Mouse (Mus musculus) adrenal gland, adult 10 weeks (tissue): Measurements from ENCODE around the gene Kifc1. TPM values are rescaled to one million over a fixed set of nuclear protein-coding genes. Genes with fewer than 3 reads are reported as not detected.

Source experiments
- polyA plus RNA-seq: library from polyadenylated mRNA; stranded (reverse); fragments of 350-450 nt; fragmentation: Illumina TruSeq; extraction: RNeasy Lipid Tissue Mini Kit (QIAGEN cat#74804); gene quantifications from one replicate; pipeline ENCODE4 v1.2.3, GENCODE M21; 2014; ENCODE audit warnings: low read depth, low replicate concordance

Kifc1 gene
- not detected for polyA plus RNA-seq

DNA sequence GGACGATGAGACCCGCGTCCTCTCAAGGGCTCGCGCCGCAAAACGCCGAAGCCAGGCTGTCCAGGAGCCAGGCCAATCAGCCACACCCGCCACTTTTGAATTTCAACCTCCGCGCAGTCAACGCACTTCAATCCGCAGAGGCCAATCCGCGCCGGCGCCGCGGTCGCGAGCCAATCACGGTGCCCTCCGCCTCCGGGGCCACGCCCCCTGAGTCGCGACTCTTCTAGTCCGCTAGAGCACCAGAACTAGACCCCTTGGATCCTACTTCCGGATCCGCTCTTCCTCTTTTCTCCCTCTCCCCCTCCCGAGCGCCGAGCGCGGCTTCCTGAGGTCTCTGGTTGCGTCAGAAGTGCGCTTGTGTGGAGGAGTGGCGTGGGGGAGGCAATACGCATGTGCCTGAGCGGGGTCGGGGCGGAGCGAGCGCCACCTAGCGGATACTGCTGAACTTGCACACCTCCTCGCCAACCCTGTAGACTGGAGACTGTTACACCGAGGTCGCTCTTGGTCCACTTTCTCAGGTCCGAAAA lies at the start of gene Kifc1:
Gene Kifc1, minus strand, starts transcription at position 129 of the 527 bp plus-strand sequence.

DNA sequence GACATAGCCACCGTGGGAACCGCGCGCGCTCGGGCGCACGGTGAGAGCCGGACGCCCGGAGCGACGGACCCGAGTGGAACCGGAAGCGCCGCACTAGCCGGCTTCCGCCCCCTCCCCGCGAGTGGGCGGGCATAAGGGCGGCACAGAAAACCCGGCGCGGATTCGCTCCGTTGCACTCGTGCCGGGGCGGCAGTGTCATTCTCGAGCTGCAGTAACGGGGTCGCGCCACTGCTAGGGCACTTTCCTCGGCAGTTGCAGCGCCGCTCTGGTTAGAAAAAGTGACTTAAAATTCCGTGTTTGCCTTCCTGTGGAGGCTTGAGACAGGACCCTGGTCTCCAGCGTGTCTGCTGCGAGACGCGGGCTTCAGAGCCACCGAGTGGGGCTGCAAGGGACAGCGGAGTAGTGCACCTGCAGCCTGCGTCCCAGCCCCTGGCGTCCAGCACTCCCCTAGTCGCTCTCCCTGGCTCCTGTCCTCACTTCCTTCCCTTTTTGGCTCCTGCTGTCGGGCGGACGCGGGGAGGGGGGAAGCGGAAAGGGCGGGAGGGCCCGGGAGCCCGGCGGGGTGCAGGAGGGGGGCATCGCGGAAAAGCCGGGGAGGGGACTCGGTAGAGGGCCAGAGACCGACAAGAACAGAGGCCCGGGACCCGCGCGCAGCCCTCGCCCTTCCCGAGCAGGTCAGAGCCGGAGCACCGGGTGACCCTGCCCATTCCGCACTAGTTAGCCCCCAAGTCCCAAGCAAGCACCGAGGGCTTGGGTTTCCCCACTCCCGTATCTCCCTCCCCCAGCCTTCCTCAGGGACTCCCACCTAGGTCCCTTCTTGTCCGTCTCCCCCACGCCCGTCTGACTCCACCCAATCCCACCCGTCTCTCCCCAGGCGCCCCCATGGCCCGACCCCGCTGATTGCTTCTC lies 39.2 kb upstream of the Kifc1 start, which contains the start of gene Rgl2:
Gene Rgl2, plus strand, starts transcription at position 173 of the 909 bp plus-strand sequence.

DNA sequence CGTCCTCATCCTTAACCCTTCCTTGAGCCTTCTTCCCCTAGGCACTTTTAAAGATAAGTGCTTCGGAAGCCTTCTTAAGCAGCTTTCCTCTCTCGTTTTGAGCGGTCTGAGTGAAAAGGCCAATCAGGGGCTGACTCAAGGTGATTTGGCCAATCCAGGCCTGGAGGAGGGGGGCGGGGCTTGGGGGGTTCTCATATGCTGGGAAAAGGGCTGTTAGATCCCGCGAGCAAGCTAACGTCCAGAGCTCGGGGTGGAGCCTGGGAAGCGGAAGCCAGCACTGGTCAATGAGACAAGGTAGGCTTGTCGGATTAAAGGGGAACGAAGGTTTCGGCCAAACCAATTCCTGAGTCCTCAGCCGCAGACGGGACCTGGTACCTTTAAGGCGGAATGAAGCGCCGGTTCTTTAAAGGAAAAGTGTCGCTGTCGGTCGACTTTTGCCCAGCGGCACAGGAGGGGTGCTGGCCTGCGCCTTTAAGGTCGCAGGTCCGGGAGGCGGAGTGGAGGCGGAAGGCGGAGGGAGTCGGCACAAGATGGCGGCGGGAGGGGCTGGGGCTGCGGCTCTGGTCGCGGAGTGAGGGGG lies 25.3 kb upstream of the Kifc1 start, which contains the start of the genes Tapbp and Zbtb22:
Gene Tapbp, plus strand, starts transcription at position 229 of the 580 bp plus-strand sequence.
Gene Zbtb22, plus strand, starts transcription at position 234 of the 580 bp plus-strand sequence.

DNA sequence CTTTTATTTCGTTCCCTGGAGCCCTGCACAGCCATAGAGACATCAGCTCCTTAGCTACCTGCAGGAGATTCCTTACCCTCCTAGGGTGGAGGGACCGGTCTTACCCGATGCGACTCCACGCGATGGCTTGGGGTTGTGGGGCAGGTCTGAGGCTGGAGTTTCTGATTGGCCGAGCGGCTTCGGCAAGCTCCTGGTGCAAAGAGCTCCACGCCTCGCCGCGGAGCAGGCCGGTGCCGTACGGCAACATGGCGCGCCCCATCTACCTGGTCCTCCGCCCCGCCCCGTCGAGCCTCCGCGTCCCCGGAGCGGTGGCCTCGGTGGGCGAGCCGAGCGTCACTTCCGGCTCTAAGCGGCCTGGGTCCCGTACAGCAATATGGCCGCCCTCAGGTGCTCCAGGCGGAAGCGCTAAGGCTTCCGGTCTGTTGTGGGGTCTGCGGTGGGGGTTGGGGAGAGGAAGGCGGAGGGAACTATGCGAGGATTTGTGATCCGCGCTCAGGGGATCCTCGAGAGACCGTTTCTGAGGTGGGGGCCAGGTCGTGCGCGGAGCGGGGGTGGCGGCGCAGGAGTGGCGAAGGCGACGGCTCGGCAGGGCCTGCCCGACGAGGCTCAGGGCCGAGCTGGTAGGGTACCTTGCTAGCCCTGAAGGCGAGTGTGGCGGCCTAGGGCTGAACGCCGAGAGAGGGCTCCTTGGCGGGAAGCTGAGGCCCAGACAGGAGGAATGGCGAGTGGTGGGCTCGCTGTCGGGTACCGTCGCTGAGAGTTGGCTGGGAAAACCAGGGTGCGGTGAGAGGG lies 18.8 kb upstream of the Kifc1 start, which contains the start of gene Daxx:
Gene Daxx, plus strand, starts transcription at position 338 of the 792 bp plus-strand sequence.

DNA sequence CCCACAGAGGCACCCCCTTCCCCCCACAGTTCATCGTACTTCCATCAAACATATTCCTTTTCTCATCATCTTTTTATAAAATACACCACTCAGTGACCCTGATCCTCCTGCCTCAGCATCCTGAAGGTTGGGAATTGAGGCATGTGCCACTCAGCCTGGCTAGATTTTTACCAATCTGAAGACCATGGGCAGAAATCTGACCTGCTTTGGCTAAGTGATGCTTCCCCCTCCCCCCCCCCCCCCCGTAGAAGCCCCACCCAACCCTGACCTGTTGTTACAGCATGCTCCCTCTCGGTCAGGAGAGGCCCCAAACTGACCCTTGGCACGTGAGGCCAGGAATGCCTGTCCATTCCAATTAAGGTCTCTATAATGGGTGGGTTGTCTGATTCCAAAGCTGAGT lies 14.4 kb upstream of the Kifc1 start, which contains the start of gene Platr17:
Gene Platr17, plus strand, starts transcription at position 301 of the 400 bp plus-strand sequence.

DNA sequence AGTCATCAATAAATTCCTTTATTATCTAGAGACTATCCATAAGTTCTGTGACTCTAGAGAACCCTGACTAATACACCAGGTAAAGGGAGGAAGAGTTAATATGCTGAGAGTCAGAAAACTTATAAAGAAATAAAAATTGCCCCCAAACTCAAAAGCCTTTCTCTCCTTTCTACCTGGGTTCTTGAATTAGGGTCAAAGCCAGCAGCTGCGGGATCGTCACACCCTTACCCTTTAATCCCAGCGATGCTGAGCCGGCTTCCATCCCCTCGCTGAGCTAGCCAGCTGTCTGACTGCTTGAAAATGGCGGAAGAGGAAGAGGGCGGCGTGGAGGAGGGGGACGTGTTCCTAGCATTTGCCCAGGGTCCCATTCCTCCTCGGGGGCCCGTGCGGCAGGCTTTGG lies 16.9 kb downstream of the Kifc1 start, which contains the start of gene Gm7029:
Gene Gm7029, plus strand, starts transcription at position 301 of the 400 bp plus-strand sequence.

DNA sequence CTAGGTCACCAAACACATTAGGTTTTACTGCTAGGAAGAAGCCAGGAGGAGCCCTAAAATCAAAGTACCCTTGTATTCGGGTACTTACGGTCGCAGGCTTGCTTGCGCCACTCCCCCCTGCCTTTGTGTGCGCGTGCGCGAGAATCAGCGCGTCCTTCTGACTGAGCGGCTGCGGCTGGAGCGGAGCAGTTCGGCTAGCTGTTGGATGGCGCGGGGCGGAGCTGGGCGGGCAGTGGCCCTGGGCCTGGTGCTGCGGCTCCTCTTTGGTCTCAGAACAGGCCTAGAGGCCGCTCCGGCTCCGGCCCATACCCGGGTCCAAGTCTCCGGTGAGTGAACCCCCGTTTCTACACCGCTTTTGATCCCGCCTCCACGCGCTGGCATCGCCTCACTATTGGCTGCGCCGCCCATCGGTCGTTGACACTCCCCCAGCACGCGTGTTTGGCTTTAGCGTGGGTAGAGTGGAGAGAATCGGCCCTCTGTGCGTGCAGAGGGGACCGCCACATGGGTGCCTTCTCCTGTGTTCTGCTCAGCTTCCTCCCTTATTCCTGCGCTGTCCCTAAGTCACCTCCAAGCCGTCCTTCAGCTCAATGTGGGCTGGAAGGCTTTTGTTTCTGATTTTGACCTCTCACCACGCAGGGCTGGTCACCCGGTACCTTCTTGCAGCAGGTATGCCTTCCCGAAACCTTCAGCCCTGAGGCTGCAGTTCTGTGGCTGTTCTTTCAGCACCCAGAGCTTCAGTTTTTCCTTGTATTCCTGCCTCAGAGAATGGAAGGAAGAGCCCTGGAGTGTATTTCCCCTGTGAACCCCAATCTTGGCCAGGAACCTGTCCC lies 47.3 kb downstream of the Kifc1 start, which contains the start of gene Cd320:
Gene Cd320, plus strand, starts transcription at position 126 of the 830 bp plus-strand sequence.

Other genes starting within 250 kb of the Kifc1 start
- gene Hnrnpm, start 203.8 kb downstream of the Kifc1 start, polyA plus RNA-seq: 396 TPM
- 39.7 TPM for gene March2, start 172.0 kb downstream of the Kifc1 start, polyA plus RNA-seq
- gene Rab11b, start 130.1 kb downstream of the Kifc1 start, polyA plus RNA-seq: 40.2 TPM
- 4.9 TPM for gene Angptl4, start 108.8 kb downstream of the Kifc1 start, polyA plus RNA-seq
- 17.0 TPM for gene Kank3, start 80.1 kb downstream of the Kifc1 start, polyA plus RNA-seq
- 62.1 TPM for gene Rps28, start 66.1 kb downstream of the Kifc1 start, polyA plus RNA-seq
- gene Ndufa7, start 66.1 kb downstream of the Kifc1 start, polyA plus RNA-seq: 29.1 TPM
- 7.3 TPM for gene Cd320, start 47.6 kb downstream of the Kifc1 start, polyA plus RNA-seq
- not detected for gene Gm7029, start 16.8 kb downstream of the Kifc1 start, polyA plus RNA-seq
- gene Platr17, start 14.5 kb upstream of the Kifc1 start, polyA plus RNA-seq: not detected
- 9.9 TPM for gene Daxx, start 18.8 kb upstream of the Kifc1 start, polyA plus RNA-seq
- 43.1 TPM for gene Tapbp, start 25.2 kb upstream of the Kifc1 start, polyA plus RNA-seq
- gene Zbtb22, start 25.2 kb upstream of the Kifc1 start, polyA plus RNA-seq: 1.3 TPM
- 3.8 TPM for gene Rgl2, start 38.9 kb upstream of the Kifc1 start, polyA plus RNA-seq
- 14.8 TPM for gene Pfdn6, start 49.7 kb upstream of the Kifc1 start, polyA plus RNA-seq
- gene Wdr46, start 50.0 kb upstream of the Kifc1 start, polyA plus RNA-seq: 0.70 TPM
- 0.35 TPM for gene B3galt4, start 60.8 kb upstream of the Kifc1 start, polyA plus RNA-seq
- 6.1 TPM for gene Vps52, start 65.2 kb upstream of the Kifc1 start, polyA plus RNA-seq
- gene Rps18, start 65.3 kb upstream of the Kifc1 start, polyA plus RNA-seq: 17.8 TPM
- 201 TPM for gene H2-K1, start 109.7 kb upstream of the Kifc1 start, polyA plus RNA-seq
- gene Ring1, start 134.0 kb upstream of the Kifc1 start, polyA plus RNA-seq: 1.9 TPM
- 6.8 TPM for gene H2-Ke6, start 137.4 kb upstream of the Kifc1 start, polyA plus RNA-seq
- gene Slc39a7, start 141.0 kb upstream of the Kifc1 start, polyA plus RNA-seq: 0.82 TPM
- 0.99 TPM for gene Rxrb, start 141.2 kb upstream of the Kifc1 start, polyA plus RNA-seq
- gene Col11a2, start 148.8 kb upstream of the Kifc1 start, polyA plus RNA-seq: not detected
- not detected for gene H2-Oa, start 201.7 kb upstream of the Kifc1 start, polyA plus RNA-seq
- not detected for gene H2-DMa, start 228.9 kb upstream of the Kifc1 start, polyA plus RNA-seq
- 272 TPM for gene Brd2, start 232.0 kb upstream of the Kifc1 start, polyA plus RNA-seq